Mouse (Mus musculus): ENCODE results near the gene Plekhb2. TPM values are rescaled to one million over a fixed set of nuclear protein-coding genes. Genes with fewer than 3 reads are reported as not detected.

The Plekhb2 gene
- 53.2 and 58.0 TPM in 2 replicates for polyA plus RNA-seq (2015; fragmentation: Nextera tagmentation; extraction: Ambion mirVana)

DNA sequence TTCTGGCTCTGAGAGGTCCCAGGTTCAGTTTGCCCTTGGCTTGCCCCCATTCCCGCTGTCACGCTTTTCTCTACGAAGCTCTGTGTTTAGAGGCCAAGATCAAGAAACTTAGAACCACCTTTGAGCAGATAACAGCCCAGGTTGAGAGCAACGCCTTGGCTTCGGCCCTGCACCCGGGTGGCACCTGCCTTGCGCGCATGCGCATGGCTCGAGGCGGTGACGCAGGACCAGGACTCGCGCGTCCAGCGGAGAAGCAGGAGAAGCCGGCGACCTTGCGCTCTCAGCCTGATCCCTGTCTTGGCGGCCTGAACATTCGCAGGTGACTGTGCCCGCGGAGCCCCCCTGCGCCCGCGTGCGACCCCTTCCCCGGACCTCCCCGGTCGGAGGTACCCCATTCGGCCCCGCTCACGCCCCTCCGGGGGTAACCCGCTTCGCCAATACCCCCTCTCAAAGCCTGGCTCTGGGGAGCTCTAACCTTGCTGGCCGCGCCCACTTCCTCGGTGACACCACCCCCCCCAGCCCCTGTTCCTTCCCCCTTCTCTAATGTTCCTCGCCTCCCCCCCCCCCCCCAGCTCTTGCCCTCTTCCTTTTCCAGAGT lies at the start of gene Plekhb2:
Gene Plekhb2, plus strand, starts transcription at position 232 of the 598 bp plus-strand sequence.
- Histone ChIP-seq H3K36me3 (ENCODE audit: insufficient read depth, low read length) (no peaks in the 10 kb centered on the region), H3K4me1 (ENCODE audit: insufficient read depth, low read length) (peaks cover 31% of the 10 kb centered on the region), H3K27ac (ENCODE audit: low read length) (0 out of 2 replicates have a peak within 1 kb of the TSS, but pooled peaks have one; percentile 54), H3K9ac (replicated peaks; ENCODE audit: low read length) (peak within 1 kb of the TSS; percentile 89), H3K4me3 (ENCODE audit: low read length) (peak within 1 kb of the TSS; percentile 72), H3K4me2 (replicated peaks; ENCODE audit: low read depth, low read length) (peak within 1 kb of the TSS; percentile 89), H3K9me3 (ENCODE audit: low read length) (no peaks in the 10 kb centered on the region), H3K27me3 (ENCODE audit: insufficient read depth, low read length) (no peaks in the 10 kb centered on the region)
- peak; percentile 85 for ATAC-seq (ENCODE audit: low FRiP score, low TSS enrichment)
- 1% methylated on average over 31 of the region's 40 CpGs for WGBS

GRCm38 (mm10) chr1:34801616-34802289 lies 48.0 kb upstream of the Plekhb2 start:
- peak overlapping the region; percentile 62 for H3K4me3 ChIP-seq (ENCODE audit: low read length)
- peaks cover 12% of the 10 kb centered on the region for H3K4me1 ChIP-seq (ENCODE audit: insufficient read depth, low read length)
- H3K9ac ChIP-seq (replicated peaks; ENCODE audit: low read length), result peak overlapping the region; percentile 73
- no peaks in the 10 kb centered on the region for H3K27me3 ChIP-seq (ENCODE audit: insufficient read depth, low read length)
- under 1% methylated on average over 47 of the region's 47 CpGs for WGBS
- H3K9me3 ChIP-seq (ENCODE audit: low read length), result no peaks in the 10 kb centered on the region
- H3K4me2 ChIP-seq (replicated peaks; ENCODE audit: low read depth, low read length), result peak overlapping the region; percentile 97
- no peak overlapping the region for H3K27ac ChIP-seq (ENCODE audit: low read length)
- H3K36me3 ChIP-seq (ENCODE audit: insufficient read depth, low read length), result no peaks in the 10 kb centered on the region
- ATAC-seq (ENCODE audit: low FRiP score, low TSS enrichment), result peak; percentile 93

DNA sequence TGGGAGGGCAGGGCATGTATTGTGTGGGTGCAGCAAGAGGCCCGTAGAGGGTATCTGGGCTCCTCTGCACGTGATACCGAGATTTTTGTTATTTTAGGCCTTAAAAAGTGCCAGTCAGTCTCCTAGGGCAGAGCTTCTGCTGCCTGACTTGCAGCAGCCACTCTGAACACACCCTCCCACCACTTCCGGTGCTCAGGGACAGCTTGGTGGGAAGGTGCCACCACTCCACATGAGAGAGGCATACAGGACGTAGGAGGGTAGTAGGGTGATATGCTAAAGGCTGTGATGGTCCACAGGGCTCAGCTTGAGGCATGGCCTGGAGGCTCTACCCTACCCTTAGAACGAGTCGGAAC lies 47.5 kb upstream of the Plekhb2 start:
- Histone ChIP-seq H3K9me3 (ENCODE audit: low read length) (no peaks in the 10 kb centered on the region), H3K27ac (ENCODE audit: low read length) (no peak overlapping the region), H3K4me3 (ENCODE audit: low read length) (peak overlapping the region; percentile 62), H3K36me3 (ENCODE audit: insufficient read depth, low read length) (no peaks in the 10 kb centered on the region), H3K4me1 (ENCODE audit: insufficient read depth, low read length) (peaks cover 12% of the 10 kb centered on the region), H3K9ac (replicated peaks; ENCODE audit: low read length) (peak overlapping the region; percentile 73), H3K4me2 (replicated peaks; ENCODE audit: low read depth, low read length) (peak overlapping the region; percentile 97), H3K27me3 (ENCODE audit: insufficient read depth, low read length) (no peaks in the 10 kb centered on the region)
- ATAC-seq (ENCODE audit: low FRiP score, low TSS enrichment), result no peak
- WGBS, result 28% methylated on average over 7 of the region's 7 CpGs

DNA sequence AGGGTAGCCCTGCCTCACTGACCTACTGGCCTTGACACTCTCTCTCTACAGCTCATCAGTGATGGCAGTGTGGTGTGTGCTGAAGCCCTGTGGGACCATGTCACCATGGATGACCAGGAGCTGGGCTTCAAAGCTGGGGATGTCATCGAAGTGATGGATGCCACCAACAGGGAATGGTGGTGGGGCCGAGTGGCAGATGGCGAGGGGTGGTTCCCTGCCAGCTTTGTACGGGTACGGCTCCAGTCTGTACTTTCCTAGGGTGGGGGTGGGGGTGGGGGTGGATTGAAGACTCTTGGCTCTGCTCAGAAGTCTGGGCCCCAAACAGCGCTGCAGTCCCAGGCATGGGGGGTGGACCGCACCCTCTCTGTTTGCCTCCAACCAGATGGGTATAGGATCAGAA lies 44.9 kb upstream of the Plekhb2 start:
- Histone ChIP-seq H3K27me3 (ENCODE audit: insufficient read depth, low read length) (no peaks in the 10 kb centered on the region), H3K4me2 (replicated peaks; ENCODE audit: low read depth, low read length) (no peak overlapping the region), H3K9me3 (ENCODE audit: low read length) (no peaks in the 10 kb centered on the region), H3K27ac (ENCODE audit: low read length) (no peak overlapping the region), H3K36me3 (ENCODE audit: insufficient read depth, low read length) (peaks cover 6% of the 10 kb centered on the region; the same call in 1 of the 2 replicates), H3K9ac (replicated peaks; ENCODE audit: low read length) (no peak overlapping the region), H3K4me1 (ENCODE audit: insufficient read depth, low read length) (peaks cover 12% of the 10 kb centered on the region), H3K4me3 (ENCODE audit: low read length) (no peak overlapping the region)
- no peak for ATAC-seq (ENCODE audit: low FRiP score, low TSS enrichment)
- 93% methylated on average over 7 of the region's 7 CpGs for WGBS

GRCm38 (mm10) chr1:34805931-34806520 lies 43.8 kb upstream of the Plekhb2 start:
- H3K9ac ChIP-seq (replicated peaks; ENCODE audit: low read length), result no peak overlapping the region
- no peaks in the 10 kb centered on the region for H3K27me3 ChIP-seq (ENCODE audit: insufficient read depth, low read length)
- peaks cover 10% of the 10 kb centered on the region for H3K4me1 ChIP-seq (ENCODE audit: insufficient read depth, low read length)
- no peak overlapping the region for H3K4me3 ChIP-seq (ENCODE audit: low read length)
- ATAC-seq (ENCODE audit: low FRiP score, low TSS enrichment), result no peak
- H3K27ac ChIP-seq (ENCODE audit: low read length), result no peak overlapping the region
- WGBS, result 25% methylated on average over 35 of the region's 35 CpGs
- no peaks in the 10 kb centered on the region for H3K9me3 ChIP-seq (ENCODE audit: low read length)
- H3K4me2 ChIP-seq (replicated peaks; ENCODE audit: low read depth, low read length), result no peak overlapping the region
- H3K36me3 ChIP-seq (ENCODE audit: insufficient read depth, low read length), result peaks cover 9% of the 10 kb centered on the region; the same call in 1 of the 2 replicates

- H3K4me2 ChIP-seq (replicated peaks; ENCODE audit: low read depth, low read length), result no peak overlapping the region
- H3K4me1 ChIP-seq (ENCODE audit: insufficient read depth, low read length), result no peaks in the 10 kb centered on the region
- H3K9me3 ChIP-seq (ENCODE audit: low read length), result no peaks in the 10 kb centered on the region
- WGBS, result 87% methylated on average over 8 of the region's 8 CpGs
- H3K27me3 ChIP-seq (ENCODE audit: insufficient read depth, low read length), result no peaks in the 10 kb centered on the region
- H3K27ac ChIP-seq (ENCODE audit: low read length), result no peak overlapping the region
- ATAC-seq (ENCODE audit: low FRiP score, low TSS enrichment), result no peak
- peaks cover 27% of the 10 kb centered on the region; the same call in 1 of the 2 replicates for H3K36me3 ChIP-seq (ENCODE audit: insufficient read depth, low read length)
- no peak overlapping the region for H3K9ac ChIP-seq (replicated peaks; ENCODE audit: low read length)
- H3K4me3 ChIP-seq (ENCODE audit: low read length), result no peak overlapping the region
Measured at GRCm38 (mm10) chr1:34808445-34808844, 41.3 kb upstream of the Plekhb2 start.

GRCm38 (mm10) chr1:34810293-34810692 lies 39.5 kb upstream of the Plekhb2 start:
- peaks cover 44% of the 10 kb centered on the region for H3K36me3 ChIP-seq (ENCODE audit: insufficient read depth, low read length)
- no peak overlapping the region for H3K4me2 ChIP-seq (replicated peaks; ENCODE audit: low read depth, low read length)
- 90% methylated on average over 11 of the region's 11 CpGs for WGBS
- no peaks in the 10 kb centered on the region for H3K27me3 ChIP-seq (ENCODE audit: insufficient read depth, low read length)
- no peaks in the 10 kb centered on the region for H3K4me1 ChIP-seq (ENCODE audit: insufficient read depth, low read length)
- no peaks in the 10 kb centered on the region for H3K9me3 ChIP-seq (ENCODE audit: low read length)
- no peak overlapping the region for H3K27ac ChIP-seq (ENCODE audit: low read length)
- no peak overlapping the region for H3K9ac ChIP-seq (replicated peaks; ENCODE audit: low read length)
- H3K4me3 ChIP-seq (ENCODE audit: low read length), result no peak overlapping the region
- no peak for ATAC-seq (ENCODE audit: low FRiP score, low TSS enrichment)

- no peak for ATAC-seq (ENCODE audit: low FRiP score, low TSS enrichment)
- WGBS, result 63% methylated on average over 6 of the region's 6 CpGs
Measured at GRCm38 (mm10) chr1:34811035-34811434, 38.7 kb upstream of the Plekhb2 start.

DNA sequence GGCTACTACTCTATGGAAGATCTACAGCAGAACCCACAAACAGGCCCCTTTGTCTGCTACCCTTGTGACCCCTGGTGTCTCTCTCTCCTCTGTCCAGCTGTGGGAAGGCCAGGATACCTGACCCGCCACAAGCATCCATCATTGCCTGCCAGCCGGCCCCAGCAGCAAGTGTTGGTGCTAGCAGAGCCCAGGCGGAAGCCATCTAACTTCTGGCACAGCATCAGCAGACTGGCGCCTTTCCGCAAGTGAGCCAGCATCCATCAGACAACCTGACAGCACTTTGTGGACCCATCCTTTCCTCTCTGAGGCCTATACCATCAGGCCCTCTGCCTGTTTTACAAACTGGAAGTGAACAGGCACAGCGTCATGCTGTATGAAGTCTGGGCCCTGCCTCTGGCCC lies 38.2 kb upstream of the Plekhb2 start:
- Histone ChIP-seq H3K27me3 (ENCODE audit: insufficient read depth, low read length) (no peaks in the 10 kb centered on the region), H3K36me3 (ENCODE audit: insufficient read depth, low read length) (peaks cover 56% of the 10 kb centered on the region), H3K9ac (replicated peaks; ENCODE audit: low read length) (no peak overlapping the region), H3K4me1 (ENCODE audit: insufficient read depth, low read length) (no peaks in the 10 kb centered on the region), H3K27ac (ENCODE audit: low read length) (no peak overlapping the region), H3K9me3 (ENCODE audit: low read length) (no peaks in the 10 kb centered on the region), H3K4me3 (ENCODE audit: low read length) (no peak overlapping the region), H3K4me2 (replicated peaks; ENCODE audit: low read depth, low read length) (no peak overlapping the region)
- 56% methylated on average over 6 of the region's 6 CpGs for WGBS
- ATAC-seq (ENCODE audit: low FRiP score, low TSS enrichment), result no peak

More at GRCm38 (mm10) chr1:34811035-34811434, 38.7 kb upstream of the Plekhb2 start:
- Histone ChIP-seq H3K4me3 (ENCODE audit: low read length) (no peak overlapping the region), H3K36me3 (ENCODE audit: insufficient read depth, low read length) (peaks cover 51% of the 10 kb centered on the region), H3K9me3 (ENCODE audit: low read length) (no peaks in the 10 kb centered on the region), H3K9ac (replicated peaks; ENCODE audit: low read length) (no peak overlapping the region), H3K4me1 (ENCODE audit: insufficient read depth, low read length) (no peaks in the 10 kb centered on the region), H3K27me3 (ENCODE audit: insufficient read depth, low read length) (no peaks in the 10 kb centered on the region), H3K4me2 (replicated peaks; ENCODE audit: low read depth, low read length) (no peak overlapping the region), H3K27ac (ENCODE audit: low read length) (no peak overlapping the region)

All from kidney, embryonic 16.5 days (tissue).